Mouse (Mus musculus) left cerebral cortex, adult 9 months (tissue): ENCODE measurements around the gene Mrps7.

Experiments used
- DNase-seq, 2 experiments: peaks; one replicate each; pipeline ENCODE4 v3.0.0; 2022; ENCODE audit warnings: low spot score in 2 of 2

Mrps7 gene

GRCm38 (mm10) chr11:115649706-115650105 lies 46.0 kb downstream of the Mrps7 start:
- DNase-seq = peak in 1 of 2 experiments; percentile 72

GRCm38 (mm10) chr11:115651680-115652079 lies 48.0 kb downstream of the Mrps7 start:
- no peak for DNase-seq

GRCm38 (mm10) chr11:115653194-115653593 lies 49.5 kb downstream of the Mrps7 start:
- peak in 1 of 2 experiments; percentile 53 for DNase-seq

- no peak for DNase-seq
These were observed 50.4 kb downstream of the Mrps7 start for GRCm38 (mm10) chr11:115654128-115654527.
